Mouse (Mus musculus) embryonic fibroblast, embryonic 13.5 days (primary cell): ENCODE data around the gene Fam19a3.

ENCODE experiments used
- CTCF ChIP-seq: IDR thresholded peaks from 2 replicates; pipeline ENCODE4 v1.5.1; 2011; ENCODE audit warnings: mild to moderate bottlenecking, control low read depth, low read length, moderate library complexity, borderline replicate concordance; ENCODE audit not compliant: insufficient read depth
- POLR2A ChIP-seq: IDR thresholded peaks from 2 replicates; pipeline ENCODE4 v1.6.1; 2011; ENCODE audit warnings: low read depth, mild to moderate bottlenecking, control low read depth, low read length, moderate library complexity

GRCm38 (mm10) chr3:104815346-104815745, 33.7 kb upstream of the Fam19a3 start:
- TF ChIP-seq CTCF (no peak), POLR2A (no peak)
